Mouse (Mus musculus) embryonic facial prominence, embryonic 13.5 days (tissue): Measurements from ENCODE around the gene Foxp2. TPM values are rescaled to one million over a fixed set of nuclear protein-coding genes. Genes with fewer than 3 reads are reported as not detected.
A peak's percentile ranks its signal among the peaks of the same experiment; 100 is the strongest.

Source experiments
- ATAC-seq: fragments of 200-750 bp; cut with Nextera tagmentation; 2 replicates; pipeline ENCODE4 v1.8.0; 2017; ENCODE audit warnings: low read depth; ENCODE audit not compliant: insufficient number of reproducible peaks, insufficient read depth, low FRiP score, low TSS enrichment
- H3K27ac ChIP-seq: fragments of 300-500 bp; sonication (generic); 2 replicates; pipeline ENCODE4 v1.5.1; 2015; ENCODE audit warnings: moderate library complexity, mild to moderate bottlenecking, inconsistent platforms
- H3K27me3 ChIP-seq: fragments of 300-500 bp; sonication (generic); 2 replicates; pipeline ENCODE4 v1.6.1; 2015; ENCODE audit warnings: mild to moderate bottlenecking, inconsistent platforms
- H3K36me3 ChIP-seq: fragments of 300-500 bp; sonication (generic); 2 replicates; pipeline ENCODE4 v1.6.1; 2015; ENCODE audit warnings: mild to moderate bottlenecking, inconsistent platforms
- H3K4me1 ChIP-seq: fragments of 300-500 bp; sonication (generic); 2 replicates; pipeline ENCODE4 v1.6.1; 2015; ENCODE audit warnings: inconsistent platforms
- H3K4me2 ChIP-seq: fragments of 300-500 bp; sonication (generic); 2 replicates; pipeline ENCODE4 v1.6.1; 2015; ENCODE audit warnings: moderate library complexity, mild to moderate bottlenecking, inconsistent platforms
- H3K4me3 ChIP-seq: fragments of 300-500 bp; sonication (generic); 2 replicates; pipeline ENCODE4 v1.5.1; 2015; ENCODE audit warnings: mild to moderate bottlenecking, inconsistent platforms
- H3K9ac ChIP-seq: fragments of 300-500 bp; sonication (generic); 2 replicates; pipeline ENCODE4 v1.6.1; 2015; ENCODE audit warnings: mild to moderate bottlenecking, inconsistent platforms
- H3K9me3 ChIP-seq: fragments of 300-500 bp; sonication (generic); 2 replicates; pipeline ENCODE4 v1.6.1; 2016; ENCODE audit warnings: inconsistent platforms
- WGBS: fragments of 180-500 bp; shearing (Covaris S2); methylation state at CpG from one replicate; pipeline ENCODE4 v1.1.7; 2015; ENCODE audit warnings: mixed read lengths; 5-methylcytosine and 5-hydroxymethylcytosine counted together
- polyA plus RNA-seq: library from polyadenylated mRNA; unstranded; fragments of >200 nt; fragmentation: Nextera tagmentation; extraction: Ambion mirVana; gene quantifications from 2 replicates; pipeline ENCODE4 v1.2.1, GENCODE M21; 2015

Gene Foxp2
- polyA plus RNA-seq: 10.3 and 10.7 TPM in 2 replicates

GRCm38 (mm10) chr6:14901183-14901970 is at the start of gene Foxp2:
Foxp2 (plus strand) TSS chr6:14901349.
- Histone ChIP-seq H3K9me3 (no peaks in the 10 kb centered on the region), H3K9ac (peak within 1 kb of the TSS; percentile 81), H3K4me3 (peak within 1 kb of the TSS; percentile 69), H3K27ac (peak within 1 kb of the TSS; percentile 55), H3K4me2 (peak within 1 kb of the TSS; percentile 94), H3K27me3 (peaks cover 55% of the 10 kb centered on the region), H3K4me1 (peaks cover 27% of the 10 kb centered on the region), H3K36me3 (no peaks in the 10 kb centered on the region)
- ATAC-seq: peak; percentile 52
- under 1% methylated on average over 78 of the region's 80 CpGs for WGBS

- no peak overlapping the region for H3K4me2 ChIP-seq
- H3K9me3 ChIP-seq: no peaks in the 10 kb centered on the region
- ATAC-seq: no peak
- H3K27me3 ChIP-seq: no peaks in the 10 kb centered on the region
- H3K4me1 ChIP-seq: no peaks in the 10 kb centered on the region
- no peak overlapping the region for H3K9ac ChIP-seq
- no peaks in the 10 kb centered on the region for H3K36me3 ChIP-seq
- H3K4me3 ChIP-seq: no peak overlapping the region
- H3K27ac ChIP-seq: no peak overlapping the region
Measured at GRCm38 (mm10) chr6:14885199-14885598, 15.9 kb upstream of the Foxp2 start.

- Histone ChIP-seq H3K36me3 (no peaks in the 10 kb centered on the region), H3K9me3 (no peaks in the 10 kb centered on the region), H3K27me3 (peaks cover 45% of the 10 kb centered on the region), H3K4me1 (peaks cover 23% of the 10 kb centered on the region), H3K4me3 (no peak overlapping the region), H3K27ac (no peak overlapping the region), H3K4me2 (no peak overlapping the region), H3K9ac (no peak overlapping the region)
- ATAC-seq: no peak
- WGBS: 4% methylated on average over 2 of the region's 2 CpGs
Measured at GRCm38 (mm10) chr6:14897028-14897427, 4.1 kb upstream of the Foxp2 start.

- H3K27ac ChIP-seq: no peak overlapping the region
- 3% methylated on average over 31 of the region's 31 CpGs for WGBS
- ATAC-seq: no peak
- H3K4me2 ChIP-seq: peak overlapping the region; percentile 94
- H3K4me3 ChIP-seq: peak overlapping the region; percentile 34
- peaks cover 56% of the 10 kb centered on the region for H3K27me3 ChIP-seq
- H3K36me3 ChIP-seq: no peaks in the 10 kb centered on the region
- peaks cover 23% of the 10 kb centered on the region for H3K4me1 ChIP-seq
- H3K9ac ChIP-seq: peak overlapping the region; percentile 54; the same call in 1 of the 2 replicates
- H3K9me3 ChIP-seq: no peaks in the 10 kb centered on the region
Measured at GRCm38 (mm10) chr6:14898096-14898855, 2.9 kb upstream of the Foxp2 start.

- WGBS: 5% methylated on average over 19 of the region's 19 CpGs
- H3K4me1 ChIP-seq: peaks cover 27% of the 10 kb centered on the region
- no peak overlapping the region for H3K9ac ChIP-seq
Measured at GRCm38 (mm10) chr6:14899021-14899610, 2.0 kb upstream of the Foxp2 start.

GRCm38 (mm10) chr6:14899936-14900578 is 1.1 kb upstream of the Foxp2 start:
- 1% methylated on average over 29 of the region's 29 CpGs for WGBS
- Histone ChIP-seq H3K9ac (peak overlapping the region; percentile 81), H3K4me2 (peak overlapping the region; percentile 94), H3K36me3 (no peaks in the 10 kb centered on the region), H3K4me1 (peaks cover 27% of the 10 kb centered on the region), H3K4me3 (peak overlapping the region; percentile 69), H3K27me3 (peaks cover 59% of the 10 kb centered on the region), H3K27ac (peak overlapping the region; percentile 35), H3K9me3 (no peaks in the 10 kb centered on the region)
- 0 out of 2 replicates have a peak, but pooled peaks have one; percentile 2 for ATAC-seq

More at GRCm38 (mm10) chr6:14899021-14899610, 2.0 kb upstream of the Foxp2 start:
- Histone ChIP-seq H3K9me3 (no peaks in the 10 kb centered on the region), H3K4me2 (peak overlapping the region; percentile 94), H3K4me3 (peak overlapping the region; percentile 27), H3K27me3 (peaks cover 62% of the 10 kb centered on the region), H3K36me3 (no peaks in the 10 kb centered on the region), H3K27ac (peak overlapping the region; percentile 16; the same call in 1 of the 2 replicates)
- ATAC-seq: no peak

- under 1% methylated on average over 20 of the region's 20 CpGs for WGBS
- Histone ChIP-seq H3K9ac (peak overlapping the region; percentile 81), H3K9me3 (no peaks in the 10 kb centered on the region), H3K27ac (peak overlapping the region; percentile 55), H3K4me3 (peak overlapping the region; percentile 69), H3K36me3 (no peaks in the 10 kb centered on the region), H3K4me2 (peak overlapping the region; percentile 94), H3K27me3 (peaks cover 55% of the 10 kb centered on the region), H3K4me1 (peaks cover 27% of the 10 kb centered on the region)
- ATAC-seq: peak; percentile 83
Measured at GRCm38 (mm10) chr6:14900579-14901021, 549 bp upstream of the Foxp2 start.

GRCm38 (mm10) chr6:14901971-14902670 is 972 bp downstream of the Foxp2 start:
- Histone ChIP-seq H3K36me3 (no peaks in the 10 kb centered on the region), H3K27me3 (peaks cover 51% of the 10 kb centered on the region), H3K4me3 (peak overlapping the region; percentile 69), H3K27ac (no peak overlapping the region), H3K4me1 (peaks cover 27% of the 10 kb centered on the region), H3K4me2 (peak overlapping the region; percentile 94), H3K9me3 (no peaks in the 10 kb centered on the region), H3K9ac (peak overlapping the region; percentile 81)
- 2% methylated on average over 13 of the region's 13 CpGs for WGBS
- no peak for ATAC-seq

GRCm38 (mm10) chr6:14903271-14903965 is 2.3 kb downstream of the Foxp2 start:
- H3K4me3 ChIP-seq: peak overlapping the region; percentile 4; the same call in 1 of the 2 replicates
- no peak overlapping the region for H3K9ac ChIP-seq
- peaks cover 24% of the 10 kb centered on the region for H3K4me1 ChIP-seq
- 24% methylated on average over 5 of the region's 5 CpGs for WGBS
- H3K27me3 ChIP-seq: peaks cover 44% of the 10 kb centered on the region
- no peaks in the 10 kb centered on the region for H3K36me3 ChIP-seq
- H3K27ac ChIP-seq: no peak overlapping the region
- ATAC-seq: no peak
- no peaks in the 10 kb centered on the region for H3K9me3 ChIP-seq
- H3K4me2 ChIP-seq: peak overlapping the region; percentile 94

- no peak for ATAC-seq
- Histone ChIP-seq H3K4me3 (no peak overlapping the region), H3K4me2 (no peak overlapping the region), H3K27me3 (no peaks in the 10 kb centered on the region), H3K9ac (no peak overlapping the region), H3K4me1 (no peaks in the 10 kb centered on the region), H3K9me3 (no peaks in the 10 kb centered on the region), H3K27ac (no peak overlapping the region), H3K36me3 (no peaks in the 10 kb centered on the region)
- WGBS: 82% methylated on average over 2 of the region's 2 CpGs
Measured at GRCm38 (mm10) chr6:14915066-14915465, 13.9 kb downstream of the Foxp2 start.
